Mouse (Mus musculus) ovary, adult 18-20 months (tissue): ENCODE results near the gene Tha1.
"Not testable (repeated sequence)": the region's sequence is repeated elsewhere in the genome, so short reads cannot be mapped to it uniquely, and the experiment has no call there.

Experiments
- DNase-seq: peaks from one replicate; pipeline ENCODE4 v3.0.0; 2022; ENCODE audit warnings: low spot score, mixed read lengths

Tha1 gene

DNA sequence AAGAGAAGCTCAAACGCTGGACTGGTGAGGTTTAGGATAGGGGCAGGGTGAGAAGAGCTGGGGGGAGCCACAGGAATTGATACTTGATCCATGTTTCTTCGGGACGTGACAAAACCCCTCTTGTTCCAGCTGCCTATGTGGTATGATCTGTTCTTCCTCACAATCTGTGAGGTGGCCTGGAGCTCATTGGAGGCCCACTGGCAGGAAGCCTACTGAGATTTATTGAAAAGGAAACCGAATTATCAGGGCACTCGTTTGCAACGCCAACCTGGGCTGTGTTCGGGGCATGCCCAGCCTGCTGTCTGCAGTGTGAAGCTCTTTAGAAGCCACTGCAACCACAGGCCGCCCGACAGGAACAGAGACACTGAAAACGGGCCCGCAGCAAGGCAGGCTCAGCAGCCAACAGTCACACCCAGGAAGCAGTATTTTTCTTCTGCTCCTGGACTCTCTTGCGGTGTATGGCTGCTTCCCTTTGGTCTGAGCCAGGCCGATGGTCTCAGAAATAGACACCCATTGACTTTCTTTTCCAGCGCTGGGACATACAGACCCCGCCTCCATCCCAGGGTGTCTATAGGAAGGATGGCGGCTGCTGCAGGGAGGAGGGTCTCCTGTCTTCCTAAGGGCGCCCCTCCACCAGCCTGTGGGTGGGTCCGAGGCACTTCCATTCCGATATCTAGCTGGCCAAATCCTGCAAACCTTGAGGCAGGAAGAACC lies 24.9 kb downstream of the Tha1 start:
- no peak for DNase-seq

DNA sequence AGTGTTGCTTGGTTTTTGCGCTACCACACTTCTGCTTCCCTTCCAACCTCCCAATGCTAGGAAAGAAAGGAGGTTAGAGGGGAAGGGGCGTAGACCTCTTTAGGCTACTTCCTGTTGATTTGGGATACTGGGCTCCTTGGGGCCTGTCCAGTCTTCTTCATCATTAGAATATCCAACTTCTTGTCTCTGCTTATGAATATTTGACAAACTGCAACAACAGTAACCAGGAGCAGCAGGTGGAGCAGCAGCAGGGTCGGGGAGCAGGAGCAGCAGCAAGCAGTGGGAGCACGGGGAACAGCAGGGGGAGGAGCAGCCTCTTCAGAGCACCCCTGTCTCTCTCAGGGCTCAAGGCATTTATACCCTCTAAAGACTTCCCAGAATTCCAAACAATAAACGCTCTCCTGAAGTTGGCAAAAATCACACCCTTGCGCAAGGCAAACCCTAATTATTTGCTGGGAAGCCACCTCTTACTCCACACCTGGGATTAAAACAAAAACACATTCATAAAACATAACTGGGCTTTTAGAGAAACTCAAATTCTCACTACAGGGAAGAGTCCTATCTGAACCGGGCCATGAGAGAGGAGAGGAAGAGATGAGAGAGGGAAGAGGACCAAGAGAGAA lies 25.6 kb downstream of the Tha1 start:
- DNase-seq = no peak

DNA sequence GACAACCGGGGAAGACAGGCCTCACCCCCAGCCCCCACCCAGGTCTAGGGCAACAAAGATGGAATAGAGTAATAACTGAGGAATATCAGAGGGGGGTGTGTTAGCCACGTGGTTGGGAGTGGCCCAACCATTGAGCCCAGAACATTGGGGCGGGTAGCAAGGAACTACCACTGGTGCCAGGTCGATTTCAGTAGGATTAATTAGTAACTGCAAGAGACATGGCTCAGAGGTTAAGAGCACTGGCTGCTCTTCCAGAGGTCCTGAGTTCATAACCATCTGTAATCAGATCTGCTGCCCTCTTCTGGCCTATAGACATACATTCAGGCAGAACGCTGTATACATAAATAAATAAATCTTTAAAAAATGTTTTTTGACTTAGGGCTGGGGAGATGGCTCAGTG lies 26.6 kb downstream of the Tha1 start:
- DNase-seq = no peak

DNA sequence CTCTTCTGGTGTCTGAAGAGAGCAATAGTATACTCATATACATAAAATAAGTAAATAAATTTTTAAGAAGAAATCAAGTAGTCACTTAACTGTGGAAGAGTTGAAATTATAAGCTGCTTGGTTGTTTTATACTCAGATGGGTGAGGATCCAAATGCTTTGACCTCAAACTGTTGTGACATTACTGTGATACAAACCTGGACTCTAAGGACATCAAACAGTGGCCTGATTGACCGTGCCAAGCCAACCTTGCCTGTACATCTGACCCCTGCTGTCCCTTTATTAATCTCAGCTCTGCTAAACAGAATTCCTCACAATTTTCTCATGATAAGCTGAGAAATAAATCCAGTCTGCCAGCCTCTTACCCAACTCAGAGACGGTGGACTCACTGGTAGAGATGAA lies 27.6 kb downstream of the Tha1 start:
- DNase-seq = no peak

DNA sequence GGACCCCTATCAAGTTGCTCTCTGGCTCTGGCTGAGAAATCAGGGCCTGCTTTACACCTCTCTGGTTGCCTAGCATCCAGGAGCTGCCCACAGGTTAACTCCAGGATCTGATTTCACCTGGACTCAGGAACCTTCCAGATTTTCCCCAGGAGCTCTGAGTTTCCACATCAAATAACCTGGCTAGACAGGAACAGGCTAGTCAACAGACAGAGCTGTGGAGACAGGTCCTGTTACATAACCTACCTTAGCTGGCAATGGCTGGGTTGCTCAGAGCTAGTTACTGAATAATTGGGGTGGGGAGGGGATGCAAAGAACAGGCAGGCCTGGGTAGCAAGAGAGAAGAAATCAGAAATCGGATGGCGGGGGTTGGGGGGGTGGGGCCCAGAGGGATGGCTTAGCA lies 28.3 kb downstream of the Tha1 start:
- DNase-seq = no peak

DNA sequence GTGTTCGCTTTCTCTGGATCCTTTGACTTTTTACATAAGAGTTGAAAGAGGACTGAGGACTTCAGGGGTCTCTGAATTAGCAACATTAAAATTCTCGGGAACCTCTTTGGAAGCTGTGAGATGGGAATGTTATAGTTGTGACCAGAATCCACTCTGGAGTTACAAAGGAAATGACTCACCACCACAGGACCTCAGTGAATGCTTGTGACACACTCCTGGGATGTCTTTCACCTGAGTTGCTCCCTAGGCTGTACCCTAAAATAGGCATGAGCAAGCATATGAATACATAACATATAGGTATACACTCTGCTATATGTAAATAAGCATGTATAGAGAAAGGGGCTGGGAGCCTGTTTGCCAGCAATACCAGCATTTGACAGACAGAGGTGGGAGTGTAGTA lies 29.8 kb downstream of the Tha1 start:
- DNase-seq = no peak

DNA sequence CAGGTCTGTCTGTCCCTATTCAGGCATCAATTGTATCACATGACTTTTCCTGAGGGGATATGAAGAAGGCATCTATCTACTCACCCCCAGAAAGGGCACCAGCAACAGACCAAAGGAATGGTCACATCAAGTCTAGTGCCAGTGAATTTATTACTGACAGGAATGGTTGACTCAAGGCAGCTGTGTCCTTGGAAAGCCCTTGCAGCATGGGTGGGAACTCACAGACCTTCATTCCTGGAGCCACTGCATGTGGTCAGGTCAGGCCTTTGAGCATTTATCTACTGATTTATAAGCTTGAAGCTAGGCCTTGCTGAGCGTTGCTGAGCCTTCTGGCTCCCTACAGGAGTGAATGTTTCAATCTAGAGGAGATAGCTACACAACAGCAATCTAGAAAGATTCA lies 32.4 kb downstream of the Tha1 start:
- no peak for DNase-seq

DNA sequence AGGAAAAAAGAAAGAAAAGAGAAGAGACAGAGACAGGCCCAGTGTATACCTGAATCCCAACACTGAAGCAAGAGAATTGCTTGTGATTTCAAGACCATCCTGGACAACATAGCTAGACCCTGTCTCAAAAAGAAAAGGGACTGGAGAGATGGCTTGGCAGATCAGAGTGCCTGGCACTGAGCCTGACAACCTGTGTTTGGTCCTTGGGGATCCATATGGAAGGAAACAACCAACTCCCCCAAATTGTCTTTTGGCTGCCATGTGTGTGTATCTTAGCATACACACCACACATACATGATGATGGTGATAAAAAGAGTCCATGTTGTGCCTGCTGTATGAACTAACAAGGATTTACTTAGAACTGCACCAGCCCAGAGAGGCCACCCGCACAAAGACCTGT lies 34.3 kb downstream of the Tha1 start:
- no peak for DNase-seq

DNA sequence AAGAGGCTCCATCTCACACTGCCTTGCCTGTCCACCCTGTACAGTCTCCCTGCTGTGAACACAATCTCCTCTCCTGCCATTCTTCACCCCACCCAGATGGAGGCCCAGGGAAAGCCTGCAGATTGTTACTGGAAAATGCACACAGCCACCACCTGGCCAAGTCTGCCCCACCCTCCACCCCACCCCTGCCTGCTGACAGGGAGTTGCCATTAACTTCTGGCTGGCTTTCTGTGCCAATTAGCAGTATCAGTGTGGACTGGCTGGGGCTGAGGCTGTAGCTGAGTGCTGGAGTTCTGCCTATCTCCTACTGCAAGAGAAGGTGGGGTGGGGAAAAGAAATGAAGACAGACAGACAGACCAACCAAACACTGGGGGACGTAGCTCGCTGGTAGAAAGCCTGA lies 34.7 kb downstream of the Tha1 start:
- no peak for DNase-seq

DNA sequence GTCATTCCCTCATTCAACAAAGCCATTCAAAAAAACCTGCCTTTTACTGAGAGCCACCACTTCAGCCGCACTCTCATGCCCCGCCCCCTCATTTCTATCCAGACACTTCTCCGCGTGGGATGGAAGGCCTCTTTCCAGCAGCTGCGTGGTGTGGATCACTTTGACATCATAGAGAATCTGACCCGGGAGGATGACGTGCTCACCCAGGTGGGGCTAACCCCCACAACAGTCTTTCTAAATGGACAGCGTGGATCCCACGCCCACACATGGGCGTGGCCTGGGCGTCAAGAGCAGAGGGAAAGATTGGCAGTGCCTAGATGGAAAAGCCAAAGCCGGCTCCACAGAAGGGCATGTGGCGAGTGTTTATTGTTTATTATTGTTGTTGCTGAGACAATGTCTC lies 37.0 kb downstream of the Tha1 start:
- DNase-seq = no peak

DNA sequence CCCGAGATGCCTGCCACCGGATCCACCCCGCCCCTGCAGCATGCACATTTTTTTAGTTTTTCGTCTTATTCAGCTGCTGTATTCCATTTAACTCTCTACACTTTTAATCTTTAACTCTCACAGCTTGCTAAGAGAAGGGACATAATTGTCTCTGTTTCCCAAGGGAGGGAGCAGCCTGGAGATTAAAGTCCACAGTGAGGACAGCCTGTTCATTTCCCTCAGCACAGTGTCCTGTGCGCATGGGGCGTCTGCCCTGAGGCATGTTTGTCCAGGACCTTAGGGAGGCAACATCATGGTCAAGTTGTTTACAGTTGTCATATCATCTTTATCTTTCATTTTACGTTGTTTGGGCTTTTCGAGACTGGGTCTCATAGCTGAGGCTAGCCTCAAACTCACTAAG lies 39.2 kb downstream of the Tha1 start:
- DNase-seq = no peak

DNA sequence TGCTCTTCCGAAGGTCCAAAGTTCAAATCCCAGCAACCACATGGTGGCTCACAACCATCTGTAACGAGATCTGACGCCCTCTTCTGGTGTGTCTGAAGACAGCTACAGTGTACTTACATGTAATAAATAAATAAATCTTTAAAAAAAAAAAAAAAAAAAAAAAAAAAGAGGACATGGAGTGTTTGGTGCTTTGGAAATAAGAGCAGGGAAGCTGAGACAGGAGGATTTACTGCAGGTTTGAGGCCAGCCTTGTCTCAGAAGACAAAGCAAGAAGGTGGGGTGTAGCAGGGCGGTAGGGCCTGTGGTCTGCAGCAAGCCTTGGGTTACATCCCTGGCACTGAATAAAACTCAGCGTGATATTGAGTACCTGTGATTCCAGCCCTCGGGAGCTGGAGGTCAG lies 39.8 kb downstream of the Tha1 start:
- not testable (repeated sequence) for DNase-seq

DNA sequence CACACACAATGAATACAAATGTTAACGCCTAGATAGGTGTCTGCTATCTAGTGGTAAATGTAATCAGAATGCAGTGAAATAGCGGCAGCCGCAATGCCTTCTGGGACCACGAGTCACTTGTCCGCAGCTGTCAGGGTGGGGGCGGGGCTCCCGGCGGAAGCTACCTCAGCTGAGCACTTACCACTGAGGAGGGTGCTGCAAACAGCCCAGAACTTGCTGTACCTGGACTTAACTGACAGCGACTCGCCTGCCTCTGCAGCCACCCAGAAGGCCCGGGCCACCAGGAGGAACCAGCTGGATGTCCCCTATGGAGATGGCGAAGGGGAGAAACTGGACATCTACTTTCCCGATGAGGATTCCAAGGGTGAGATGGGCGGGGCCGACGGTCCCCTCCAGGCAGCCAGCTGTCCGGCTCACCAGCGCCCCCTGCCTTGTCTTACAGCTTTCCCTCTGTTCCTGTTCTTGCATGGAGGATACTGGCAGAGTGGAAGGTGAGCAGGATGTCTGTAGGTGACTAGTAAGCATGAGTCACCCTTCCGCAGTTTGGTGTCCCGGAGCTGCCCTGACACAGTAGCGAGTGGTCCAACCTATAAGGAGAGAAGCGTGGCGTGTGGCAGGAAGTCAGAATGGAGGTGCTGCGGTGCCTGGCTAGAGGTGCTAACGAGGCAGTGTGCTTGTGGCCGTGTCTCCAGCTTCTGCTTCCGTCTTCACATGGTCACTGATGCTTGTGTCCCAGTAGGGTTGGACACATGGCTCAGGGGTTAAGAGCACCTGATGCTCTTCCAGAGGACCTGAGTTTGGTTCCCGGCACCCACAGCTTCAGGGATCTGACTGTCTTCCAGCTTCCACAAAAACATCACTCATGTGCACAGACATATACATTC lies 41.0 kb downstream of the Tha1 start:
- peak; percentile 32 for DNase-seq

DNA sequence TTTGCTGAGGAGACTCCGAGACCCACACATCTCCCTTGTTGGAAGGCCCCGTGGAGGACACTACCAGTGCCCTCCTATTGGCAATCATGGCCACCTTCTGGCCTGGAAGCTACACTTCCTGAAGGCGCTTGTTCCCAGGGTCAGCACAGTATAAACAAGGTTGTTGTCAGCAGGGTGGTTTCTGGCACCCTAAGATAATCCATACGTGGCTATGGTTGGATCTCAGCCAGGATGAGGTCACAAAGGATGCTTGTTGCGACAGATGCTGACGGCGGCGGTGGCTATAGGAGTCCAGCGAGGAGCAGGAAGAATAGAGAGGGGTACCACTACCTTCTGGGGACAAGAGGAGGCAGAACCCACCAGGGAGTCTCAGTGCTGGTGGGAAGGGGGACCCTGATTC lies 42.9 kb downstream of the Tha1 start:
- DNase-seq = no peak

DNA sequence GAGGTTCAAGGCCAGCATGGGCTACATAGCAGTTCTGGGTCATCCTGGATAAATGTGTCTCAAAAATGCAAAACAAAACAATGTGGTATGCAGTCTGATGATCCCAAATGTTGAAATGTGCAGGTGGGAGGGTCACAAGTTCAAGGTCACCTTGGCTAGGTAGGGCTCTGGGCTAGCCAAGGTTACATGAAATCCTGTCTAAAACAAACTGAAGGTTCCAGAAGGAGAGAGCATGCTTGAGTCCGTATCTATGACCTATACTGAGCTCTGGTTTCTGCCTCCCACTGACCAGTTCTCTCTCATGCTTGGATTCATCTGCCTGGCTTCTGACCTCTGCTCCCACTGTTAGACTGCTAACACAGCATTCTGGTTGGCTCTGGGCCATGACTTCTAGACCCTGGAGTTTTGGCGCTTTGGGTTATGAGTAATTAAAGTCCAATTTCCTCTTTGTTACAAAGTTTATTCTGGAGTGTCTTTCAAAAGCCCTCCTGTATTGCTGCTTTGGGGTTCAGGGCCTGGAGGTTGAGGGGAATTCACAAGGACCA lies 43.5 kb downstream of the Tha1 start:
- DNase-seq = no peak

DNA sequence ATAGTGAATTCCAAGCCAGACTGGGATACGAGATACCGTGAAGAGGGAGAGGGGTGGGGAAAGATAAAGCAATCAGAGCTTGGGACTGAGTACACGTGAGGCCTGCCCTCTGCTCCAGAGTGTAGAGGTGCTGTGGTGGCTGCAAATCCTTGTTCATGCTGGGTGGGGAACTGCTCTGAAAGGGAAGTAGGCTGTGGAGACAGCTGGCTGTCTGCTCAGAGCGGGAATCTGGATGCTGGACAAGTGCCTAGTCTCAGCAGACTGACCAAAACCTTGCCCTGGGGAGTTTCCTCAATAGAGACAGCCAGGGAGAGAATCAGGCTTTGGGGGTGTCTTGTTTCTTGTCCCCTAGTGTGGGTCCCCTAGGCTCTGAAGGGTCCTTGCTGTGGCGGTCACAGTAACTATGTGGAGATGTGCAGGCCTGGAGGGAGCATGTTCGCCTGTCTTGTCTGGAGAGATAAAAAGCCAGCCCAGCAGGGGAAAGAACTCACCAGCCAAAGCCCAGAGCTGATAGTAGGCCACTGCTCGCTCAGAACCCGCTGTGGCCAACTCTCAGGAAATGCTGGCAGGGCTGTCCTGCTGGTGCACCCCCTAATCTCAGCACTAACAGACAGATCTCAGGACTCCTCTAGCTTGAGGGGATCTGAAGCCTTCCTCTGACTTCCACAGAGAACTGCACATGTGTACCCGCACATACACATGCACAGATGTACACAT lies 44.2 kb downstream of the Tha1 start:
- DNase-seq = peak; percentile 50

DNA sequence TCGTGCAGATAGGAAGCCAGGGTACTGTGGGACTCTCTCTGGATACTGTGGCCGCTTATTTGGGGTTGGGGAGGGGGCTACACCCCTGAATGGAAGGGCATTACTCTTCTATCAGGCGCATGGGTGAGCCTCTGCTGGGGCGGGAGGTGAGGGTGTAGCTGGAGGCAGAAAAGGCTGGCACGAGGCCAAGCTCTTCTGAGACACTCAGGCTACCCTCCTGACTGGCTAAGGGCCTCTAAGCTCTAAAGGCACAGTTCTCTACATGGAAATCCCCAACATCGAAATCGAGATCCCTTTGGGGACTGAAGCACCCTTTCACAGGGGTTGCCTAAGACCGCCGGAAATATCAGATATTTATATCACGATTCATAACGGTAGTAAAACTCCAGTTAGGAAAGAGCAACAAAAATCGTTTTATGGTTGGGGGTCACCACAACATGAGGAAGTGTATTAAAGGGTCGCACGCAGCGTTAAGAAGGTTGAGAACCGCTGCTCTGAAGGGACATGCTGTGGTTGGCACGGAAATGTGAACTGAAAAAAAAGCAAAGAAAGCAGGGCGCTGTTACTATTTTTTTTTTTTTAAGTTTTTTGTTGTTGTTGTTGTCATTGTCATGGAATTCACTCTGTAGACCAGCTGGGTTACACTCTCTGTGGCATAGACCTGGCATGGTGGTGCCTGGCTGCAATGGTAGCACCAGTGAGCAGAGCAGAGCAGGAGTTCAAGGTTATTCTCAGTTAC lies 45.0 kb downstream of the Tha1 start:
- no peak for DNase-seq

DNA sequence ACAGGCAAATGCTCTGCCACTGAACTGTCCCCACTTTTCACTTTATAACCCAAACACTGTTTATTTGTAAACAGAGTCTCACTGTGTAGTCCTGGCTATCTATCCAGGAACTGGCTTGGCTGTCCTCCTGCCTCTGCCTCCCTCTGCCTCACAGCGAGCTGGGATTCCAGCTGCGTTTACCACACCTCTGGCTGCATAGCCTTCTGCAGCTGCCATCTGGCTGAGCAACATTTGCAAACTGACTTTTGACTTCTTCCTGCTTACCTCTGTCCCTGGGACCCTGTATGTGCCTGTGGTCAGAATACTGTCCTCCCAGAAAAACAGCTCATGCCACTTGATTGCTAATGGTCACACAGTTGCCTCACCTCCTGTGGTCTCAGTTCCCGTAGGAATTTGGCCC lies 45.9 kb downstream of the Tha1 start:
- DNase-seq = no peak

DNA sequence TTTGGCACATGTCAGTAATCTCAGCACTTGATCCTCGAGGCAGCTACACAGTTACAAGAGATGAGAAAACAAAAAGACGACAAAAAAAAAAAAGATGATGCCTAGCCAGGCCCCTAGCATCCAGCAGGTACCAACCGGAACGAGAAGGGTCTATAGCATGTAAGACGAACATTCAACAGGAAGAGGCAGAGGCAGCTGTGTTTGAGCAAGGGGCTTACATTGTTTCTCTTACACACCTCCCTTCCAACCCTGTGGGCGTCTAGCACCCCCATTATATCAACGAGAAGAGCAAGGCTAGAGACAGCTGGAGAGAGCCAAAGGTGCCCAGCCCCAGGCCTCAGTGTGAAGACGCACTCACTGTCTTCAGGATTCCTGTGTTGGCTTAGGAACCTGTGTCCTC lies 46.4 kb downstream of the Tha1 start:
- DNase-seq = no peak

DNA sequence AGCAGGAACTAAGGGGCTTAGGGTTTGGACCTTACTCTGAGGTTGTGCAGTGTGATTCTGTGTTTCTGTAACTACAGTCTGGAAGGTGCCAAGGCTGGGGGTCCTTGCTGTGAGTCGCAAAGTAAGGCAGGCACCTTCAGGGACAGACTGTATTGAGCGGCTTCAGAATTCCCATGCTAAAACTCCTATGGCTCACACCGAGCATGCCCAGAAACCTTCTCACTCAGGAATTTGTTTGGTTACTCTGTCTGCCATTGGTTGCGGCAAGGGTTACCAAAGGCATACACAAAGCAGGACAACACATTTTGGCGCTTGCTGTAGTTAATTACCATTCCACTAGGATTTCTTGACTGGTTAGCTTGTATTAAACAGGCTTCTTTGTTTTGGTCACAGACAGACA lies 47.1 kb downstream of the Tha1 start:
- DNase-seq = no peak

DNA sequence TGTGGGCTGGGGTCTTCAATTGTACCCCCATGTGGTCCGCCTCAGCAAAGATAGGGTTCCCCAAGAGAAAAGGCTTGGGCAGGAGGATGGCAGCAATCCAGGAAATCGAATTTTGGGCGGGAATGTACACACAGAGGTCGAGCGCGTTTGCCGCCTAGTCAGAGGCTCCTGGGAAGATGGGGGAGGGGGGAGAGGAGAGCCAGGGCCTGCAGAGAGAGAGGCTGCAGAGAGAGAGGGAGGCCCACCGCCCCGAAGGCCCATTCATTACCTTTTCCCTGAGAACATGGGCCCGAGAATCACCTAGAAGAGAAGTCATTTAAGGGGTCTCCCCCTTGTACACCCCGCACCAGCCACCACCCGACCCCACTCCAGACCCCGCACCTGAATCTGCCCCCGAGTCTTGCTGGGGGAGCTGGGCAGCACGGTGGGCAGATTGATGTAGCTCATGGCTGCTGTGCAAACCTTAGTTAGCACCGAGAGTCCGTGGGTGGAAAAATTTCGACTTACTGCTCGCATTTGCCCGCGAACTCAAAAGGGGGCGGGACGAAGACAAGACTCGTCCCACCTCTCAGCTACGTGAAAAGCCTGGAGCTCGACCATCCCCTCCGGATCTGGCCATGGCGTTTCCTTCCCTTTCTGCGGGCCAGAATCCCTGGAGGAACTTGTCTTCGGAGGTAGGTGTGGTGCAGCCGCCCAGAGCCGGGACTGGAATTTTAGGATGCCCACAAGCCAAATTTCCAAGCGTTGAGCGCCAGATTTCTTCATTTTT lies 47.8 kb downstream of the Tha1 start, which contains the start of the genes Afmid and Tk1:
TSS of gene Afmid (plus strand) at position 592 of the 769 bp plus-strand sequence.
TSS of gene Tk1 (minus strand) at position 760 of the 769 bp plus-strand sequence.
- peak; percentile 63 for DNase-seq
